Mouse (Mus musculus): ENCODE results near the gene Smarce1.

- no peak for TF ChIP-seq CTCF (IDR thresholded peaks at IDR 0.05; ENCODE audit: low read depth, low read length)
- no peak for TF ChIP-seq POLR2A (IDR thresholded peaks at IDR 0.05; ENCODE audit: insufficient read depth, low read length)
- TF ChIP-seq EP300 (IDR thresholded peaks at IDR 0.05; ENCODE audit: insufficient read depth, low read depth, low read length), result no peak
Measured at GRCm38 (mm10) chr11:99250241-99250640, 19.4 kb upstream of the Smarce1 start.

Measured in ES-Bruce4 (cell line).